Mouse (Mus musculus): ENCODE results near the gene Nfkbiz. TPM values are rescaled to one million over a fixed set of nuclear protein-coding genes. Genes with fewer than 3 reads are reported as not detected.
"Not testable (repeated sequence)": the region's sequence is repeated elsewhere in the genome, so short reads cannot be mapped to it uniquely, and the experiment has no call there.

Gene Nfkbiz
- 3.1 and 3.3 TPM in 2 replicates for polyA plus RNA-seq (2016; fragmentation: Nextera tagmentation; extraction: Ambion mirVana)

- no peaks in the 10 kb centered on the region for H3K9me3 ChIP-seq (replicated peaks)
- H3K27me3 ChIP-seq (replicated peaks), result no peaks in the 10 kb centered on the region
- H3K4me2 ChIP-seq, result peak within 1 kb of the TSS; percentile 75
- peak; percentile 94 for ATAC-seq (ENCODE audit: insufficient number of reproducible peaks, low FRiP score)
- peaks cover 7% of the 10 kb centered on the region; the same call in 1 of the 2 replicates for H3K4me1 ChIP-seq (replicated peaks)
- peak within 1 kb of the TSS; percentile 95 for H3K27ac ChIP-seq (ENCODE audit: poor library complexity, severe bottlenecking)
- H3K9ac ChIP-seq, result peak within 1 kb of the TSS; percentile 76
- under 1% methylated on average over 40 of the region's 40 CpGs for WGBS
- H3K36me3 ChIP-seq, result peaks cover 15% of the 10 kb centered on the region
- H3K4me3 ChIP-seq, result peak within 1 kb of the TSS; percentile 66
Observed at GRCm38 (mm10) chr16:55838510-55839474, at the start of gene Nfkbiz. Nfkbiz (minus strand) TSS chr16:55838899.

- WGBS, result 60% methylated on average over 7 of the region's 7 CpGs
Observed at GRCm38 (mm10) chr16:55887814-55888583, 49.3 kb upstream of the Nfkbiz start.

GRCm38 (mm10) chr16:55884246-55884645 lies 45.5 kb upstream of the Nfkbiz start:
- no peak for ATAC-seq (ENCODE audit: insufficient number of reproducible peaks, low FRiP score)
- WGBS, result 85% methylated on average over 11 of the region's 11 CpGs
- Histone ChIP-seq H3K27ac (ENCODE audit: poor library complexity, severe bottlenecking) (no peak overlapping the region), H3K9ac (no peak overlapping the region), H3K27me3 (replicated peaks) (no peaks in the 10 kb centered on the region), H3K4me3 (no peak overlapping the region), H3K4me1 (replicated peaks) (peaks cover 5% of the 10 kb centered on the region), H3K4me2 (no peak overlapping the region), H3K9me3 (replicated peaks) (no peaks in the 10 kb centered on the region), H3K36me3 (no peaks in the 10 kb centered on the region; the same call in 1 of the 2 replicates)

More at GRCm38 (mm10) chr16:55887814-55888583, 49.3 kb upstream of the Nfkbiz start:
- H3K4me1 ChIP-seq (replicated peaks), result peaks cover 5% of the 10 kb centered on the region
- peaks cover 8% of the 10 kb centered on the region for H3K36me3 ChIP-seq
- no peaks in the 10 kb centered on the region for H3K9me3 ChIP-seq (replicated peaks)
- ATAC-seq (ENCODE audit: insufficient number of reproducible peaks, low FRiP score), result no peak
- no peak overlapping the region for H3K4me3 ChIP-seq
- H3K4me2 ChIP-seq, result no peak overlapping the region
- H3K27ac ChIP-seq (ENCODE audit: poor library complexity, severe bottlenecking), result no peak overlapping the region
- H3K9ac ChIP-seq, result no peak overlapping the region
- H3K27me3 ChIP-seq (replicated peaks), result no peaks in the 10 kb centered on the region

GRCm38 (mm10) chr16:55876025-55876424 lies 37.3 kb upstream of the Nfkbiz start:
- Histone ChIP-seq H3K36me3 (no peaks in the 10 kb centered on the region), H3K9me3 (replicated peaks) (no peaks in the 10 kb centered on the region), H3K4me3 (no peak overlapping the region), H3K27me3 (replicated peaks) (no peaks in the 10 kb centered on the region), H3K4me2 (no peak overlapping the region), H3K27ac (ENCODE audit: poor library complexity, severe bottlenecking) (no peak overlapping the region; the same call in 1 of the 2 replicates), H3K9ac (no peak overlapping the region), H3K4me1 (replicated peaks) (peaks cover 9% of the 10 kb centered on the region; the same call in 1 of the 2 replicates)
- peak; percentile 64 for ATAC-seq (ENCODE audit: insufficient number of reproducible peaks, low FRiP score)
- 39% methylated on average over 6 of the region's 6 CpGs for WGBS

GRCm38 (mm10) chr16:55863832-55864231 lies 25.1 kb upstream of the Nfkbiz start:
- H3K27ac ChIP-seq (ENCODE audit: poor library complexity, severe bottlenecking), result no peak overlapping the region
- no peaks in the 10 kb centered on the region for H3K4me1 ChIP-seq (replicated peaks)
- H3K4me2 ChIP-seq, result no peak overlapping the region
- no peaks in the 10 kb centered on the region for H3K27me3 ChIP-seq (replicated peaks)
- no peak overlapping the region for H3K9ac ChIP-seq
- ATAC-seq (ENCODE audit: insufficient number of reproducible peaks, low FRiP score), result no peak
- no peaks in the 10 kb centered on the region for H3K9me3 ChIP-seq (replicated peaks)
- WGBS, result 58% methylated on average over 4 of the region's 4 CpGs
- H3K4me3 ChIP-seq, result no peak overlapping the region
- peaks cover 8% of the 10 kb centered on the region for H3K36me3 ChIP-seq

GRCm38 (mm10) chr16:55863149-55863815 lies 24.6 kb upstream of the Nfkbiz start:
- Histone ChIP-seq H3K36me3 (peaks cover 8% of the 10 kb centered on the region), H3K4me1 (replicated peaks) (no peaks in the 10 kb centered on the region), H3K4me3 (no peak overlapping the region), H3K27ac (ENCODE audit: poor library complexity, severe bottlenecking) (no peak overlapping the region), H3K9ac (no peak overlapping the region), H3K4me2 (no peak overlapping the region), H3K9me3 (replicated peaks) (no peaks in the 10 kb centered on the region), H3K27me3 (replicated peaks) (no peaks in the 10 kb centered on the region)
- ATAC-seq (ENCODE audit: insufficient number of reproducible peaks, low FRiP score), result no peak
- WGBS, result 27% methylated on average over 7 of the region's 7 CpGs

GRCm38 (mm10) chr16:55861104-55861503 lies 22.4 kb upstream of the Nfkbiz start:
- H3K27me3 ChIP-seq (replicated peaks), result no peaks in the 10 kb centered on the region
- H3K9me3 ChIP-seq (replicated peaks), result no peaks in the 10 kb centered on the region; the same call in 1 of the 2 replicates
- no peak overlapping the region for H3K9ac ChIP-seq
- H3K27ac ChIP-seq (ENCODE audit: poor library complexity, severe bottlenecking), result no peak overlapping the region
- ATAC-seq (ENCODE audit: insufficient number of reproducible peaks, low FRiP score), result no peak
- H3K4me1 ChIP-seq (replicated peaks), result no peaks in the 10 kb centered on the region
- WGBS, result 67% methylated on average over 3 of the region's 3 CpGs
- H3K4me2 ChIP-seq, result no peak overlapping the region
- no peak overlapping the region for H3K4me3 ChIP-seq
- peaks cover 10% of the 10 kb centered on the region for H3K36me3 ChIP-seq

GRCm38 (mm10) chr16:55859421-55859820 lies 20.7 kb upstream of the Nfkbiz start:
- WGBS, result 88% methylated on average over 4 of the region's 4 CpGs
- H3K27me3 ChIP-seq (replicated peaks); H3K4me3 ChIP-seq; ATAC-seq (ENCODE audit: insufficient number of reproducible peaks, low FRiP score); H3K9ac ChIP-seq; H3K4me1 ChIP-seq (replicated peaks); H3K4me2 ChIP-seq; H3K36me3 ChIP-seq; H3K9me3 ChIP-seq (replicated peaks); H3K27ac ChIP-seq (ENCODE audit: poor library complexity, severe bottlenecking): not testable (repeated sequence)

GRCm38 (mm10) chr16:55858465-55858864 lies 19.8 kb upstream of the Nfkbiz start:
- 64% methylated on average over 6 of the region's 6 CpGs for WGBS
- Histone ChIP-seq H3K27ac (ENCODE audit: poor library complexity, severe bottlenecking) (no peak overlapping the region), H3K9ac (no peak overlapping the region), H3K27me3 (replicated peaks) (no peaks in the 10 kb centered on the region), H3K4me1 (replicated peaks) (no peaks in the 10 kb centered on the region), H3K36me3 (peaks cover 4% of the 10 kb centered on the region; the same call in 1 of the 2 replicates), H3K4me3 (no peak overlapping the region), H3K4me2 (no peak overlapping the region), H3K9me3 (replicated peaks) (no peaks in the 10 kb centered on the region; the same call in 1 of the 2 replicates)
- ATAC-seq (ENCODE audit: insufficient number of reproducible peaks, low FRiP score), result no peak

- Histone ChIP-seq H3K4me3 (no peak overlapping the region), H3K4me2 (no peak overlapping the region), H3K4me1 (replicated peaks) (no peaks in the 10 kb centered on the region), H3K9me3 (replicated peaks) (no peaks in the 10 kb centered on the region; the same call in 1 of the 2 replicates), H3K36me3 (peaks cover 4% of the 10 kb centered on the region; the same call in 1 of the 2 replicates), H3K27ac (ENCODE audit: poor library complexity, severe bottlenecking) (no peak overlapping the region), H3K9ac (no peak overlapping the region), H3K27me3 (replicated peaks) (no peaks in the 10 kb centered on the region)
- 52% methylated on average over 19 of the region's 19 CpGs for WGBS
- no peak for ATAC-seq (ENCODE audit: insufficient number of reproducible peaks, low FRiP score)
Observed at GRCm38 (mm10) chr16:55852943-55853727, 14.4 kb upstream of the Nfkbiz start.

Data from heart, embryonic 12.5 days (tissue).